Comparison of ENCODE assay signal across 12 mouse cellular contexts in the genomic region with DNA sequence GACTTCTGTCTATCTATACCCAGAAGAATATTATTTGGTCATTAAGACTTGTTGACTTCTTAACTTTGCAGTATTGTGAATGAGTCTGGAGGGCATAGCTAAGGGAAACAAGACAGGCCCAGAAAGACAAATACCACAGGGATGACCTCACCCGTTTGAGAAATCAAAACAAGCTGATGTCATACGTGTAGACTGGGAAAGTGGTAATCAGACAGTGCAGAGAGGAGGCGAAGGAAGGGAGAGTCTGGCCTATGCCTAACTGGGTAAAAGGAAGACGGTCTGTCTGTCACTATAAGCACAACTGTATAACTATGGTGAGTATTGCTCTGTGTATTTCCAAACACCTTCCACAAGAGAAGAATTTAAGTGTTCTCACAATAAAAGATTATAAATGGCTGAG. TPM values are rescaled to one million over a fixed set of nuclear protein-coding genes. Genes with fewer than 3 reads are reported as not detected.
DNase-seq lines count a peak whose midpoint lies in the region.
"Had no signal": no experiment of that assay in that cellular context is flagged by ENCODE, and none has a peak within 500 bp of the region (broad histone marks: within the 10 kb centered on the region; RNA-seq: fewer than 3 reads in every experiment).

No protein-coding gene starts in this region.

- intact Hi-C loops in heart, postnatal 36 days (cut with DNase I) = loop anchor here (1.0 to 10.0 kb wide), 5 partner anchors 318 to 1301 kb away; no protein-coding TSS in a partner anchor

- peak; percentile 47 to 84 for DNase-seq in adrenal gland, adult (ENCODE audit: inconsistent age in 2 of 2, low spot score in 1 of 2)
- no peak for DNase-seq in adrenal gland, postnatal 10 days
- DNase-seq in kidney, adult 9 months = peak; percentile 9
- no peak for DNase-seq in kidney, postnatal 4 days
- DNase-seq in adrenal gland, postnatal 36 days = peak; percentile 31 to 51
- DNase-seq in heart, postnatal 36 days = peak; percentile 6 to 21
- DNase-seq in cerebellum, adult 11-12 months = no peak
- DNase-seq in urinary bladder, postnatal 36 days (ENCODE audit: low spot score in 2 of 2) = no peak

RNA-seq across cellular contexts. Expression of a gene that starts 23.7 kb away (rescaled TPM):
- not detected for total RNA-seq in adrenal gland, postnatal 10 days (2021)
- not detected for total RNA-seq in adrenal gland, postnatal 36 days (2021)
- not detected for total RNA-seq in heart, postnatal 36 days (2021)
- total RNA-seq: common myeloid progenitor, adult 5-6 weeks; gastrocnemius, postnatal 4 days; left cerebral cortex, postnatal 10 days; megakaryocyte progenitor cell, adult 5-6 weeks had no signal

Comparison
In these comparisons a context has a peak if more than half of its experiments do, and no peak if none do; other contexts are left out.
1. DNase-seq: peak in adrenal gland, adult (2 of 2), kidney, adult 9 months (single experiment), adrenal gland, postnatal 36 days (2 of 2) and heart, postnatal 36 days (2 of 2); none in adrenal gland, postnatal 10 days (single experiment), kidney, postnatal 4 days (0 of 2), cerebellum, adult 11-12 months (single experiment) and urinary bladder, postnatal 36 days (0 of 2).